Mouse (Mus musculus) urinary bladder, postnatal 4 days (tissue): ENCODE data around the gene Ccdc97.

Source experiments
- DNase-seq, 2 experiments: peaks; one replicate each; pipeline ENCODE4 v3.0.0; 2021 to 2022; ENCODE audit warnings: low spot score in 2 of 2

The Ccdc97 gene

DNA sequence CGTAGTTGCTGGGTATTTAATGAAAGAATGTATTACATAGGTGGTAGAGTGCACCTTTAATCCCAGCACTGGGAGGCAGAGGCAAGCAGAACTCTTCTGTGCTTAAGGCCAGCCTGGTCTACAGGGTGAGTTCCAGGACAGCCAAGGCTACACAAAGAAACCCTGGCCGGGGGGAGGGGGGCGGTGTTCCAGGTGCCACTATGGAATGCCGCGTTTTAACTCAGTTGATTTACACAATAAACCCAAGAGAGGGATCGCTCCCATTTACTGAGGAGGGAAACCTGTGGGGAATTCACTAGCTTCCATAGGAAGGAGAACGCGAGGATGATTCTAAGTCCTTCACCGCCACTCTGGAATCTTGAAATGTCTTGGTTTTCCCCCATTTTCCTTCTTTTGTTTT lies 49.3 kb downstream of the Ccdc97 start:
- DNase-seq = no peak

DNA sequence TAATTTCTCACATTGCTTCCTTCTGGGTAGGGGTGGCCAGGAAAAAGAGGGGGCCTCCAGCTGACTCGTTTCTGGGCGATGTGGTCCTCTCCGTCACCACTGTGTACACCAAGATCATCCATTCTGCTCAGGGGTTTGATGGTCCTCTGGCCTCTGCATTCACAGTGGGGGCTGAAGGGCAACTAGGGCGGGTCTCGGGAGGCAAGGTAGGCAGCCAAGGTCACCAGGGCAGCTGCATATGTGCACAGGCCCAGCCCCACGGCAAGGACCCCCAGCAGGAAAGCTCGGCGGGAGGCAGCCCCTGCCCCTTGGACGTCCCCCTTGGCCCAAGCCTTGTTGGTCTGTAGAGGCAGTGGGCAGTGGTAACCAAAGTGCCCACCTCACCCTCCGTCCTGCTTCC lies 49.7 kb downstream of the Ccdc97 start:
- DNase-seq = no peak

DNA sequence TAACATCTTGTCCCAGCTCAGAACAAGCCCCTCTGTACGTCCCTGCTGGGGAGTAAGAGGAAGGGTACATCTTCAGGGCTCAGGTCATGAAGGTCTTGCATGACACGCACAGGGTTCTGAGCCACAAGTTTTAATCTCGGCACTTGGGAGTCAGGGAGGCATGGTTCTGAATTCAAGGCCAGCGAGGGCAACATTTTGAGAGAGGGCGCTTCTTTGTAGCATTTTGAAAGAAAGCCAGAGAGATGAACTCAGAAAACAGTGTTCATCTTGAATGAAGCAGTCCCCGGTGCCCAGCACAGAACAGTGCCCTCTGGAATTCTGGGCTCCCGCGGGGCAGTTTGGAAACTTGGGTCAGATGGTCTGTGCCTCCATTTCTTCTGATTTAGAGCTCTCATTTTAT lies 52.5 kb downstream of the Ccdc97 start:
- no peak for DNase-seq
